Mouse (Mus musculus): Measurements from ENCODE around the gene Inca1.
A peak's percentile ranks its signal among the peaks of the same experiment; 100 is the strongest.

The Inca1 gene

DNA sequence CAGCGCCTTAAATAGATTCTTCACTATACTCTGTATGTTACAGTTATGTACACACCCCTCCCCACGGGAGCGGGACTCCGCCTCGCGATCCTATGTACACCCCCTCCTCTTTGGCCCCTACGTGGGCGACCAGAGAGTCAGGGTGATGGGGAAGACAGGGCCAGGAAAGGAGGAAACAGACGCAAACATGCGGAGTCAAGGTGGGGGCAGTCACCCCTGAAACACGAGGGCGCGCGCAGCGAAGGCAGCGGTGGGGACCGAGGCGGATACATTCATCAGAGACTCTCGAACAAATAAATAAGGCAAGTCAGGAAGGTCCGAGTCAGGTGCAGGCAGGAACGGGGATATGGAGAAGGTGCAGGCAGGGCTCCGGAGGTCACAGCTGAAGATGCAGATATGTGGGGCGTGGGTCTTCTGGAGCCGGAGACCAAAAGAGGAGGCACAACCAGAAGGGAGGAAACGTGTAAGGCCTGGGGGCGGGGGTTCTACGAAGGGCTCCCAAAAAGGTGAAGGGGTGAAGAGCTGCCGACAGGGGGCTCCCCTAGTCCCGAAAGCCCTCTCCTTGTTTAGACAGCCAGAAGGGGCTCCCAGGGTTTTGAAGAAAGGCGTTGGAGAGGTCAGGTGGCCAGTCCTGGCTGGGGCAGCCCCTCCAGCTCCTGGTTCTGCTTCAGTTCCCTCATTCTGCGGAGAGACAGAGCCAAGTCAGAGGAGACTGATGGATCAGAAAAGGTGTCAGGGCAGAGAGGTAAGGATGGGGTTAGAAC is 30.2 kb downstream of the Inca1 start:
- peak in 1 of 2 experiments; percentile 64 for DNase-seq (ENCODE audit: low spot score in 2 of 2)

DNA sequence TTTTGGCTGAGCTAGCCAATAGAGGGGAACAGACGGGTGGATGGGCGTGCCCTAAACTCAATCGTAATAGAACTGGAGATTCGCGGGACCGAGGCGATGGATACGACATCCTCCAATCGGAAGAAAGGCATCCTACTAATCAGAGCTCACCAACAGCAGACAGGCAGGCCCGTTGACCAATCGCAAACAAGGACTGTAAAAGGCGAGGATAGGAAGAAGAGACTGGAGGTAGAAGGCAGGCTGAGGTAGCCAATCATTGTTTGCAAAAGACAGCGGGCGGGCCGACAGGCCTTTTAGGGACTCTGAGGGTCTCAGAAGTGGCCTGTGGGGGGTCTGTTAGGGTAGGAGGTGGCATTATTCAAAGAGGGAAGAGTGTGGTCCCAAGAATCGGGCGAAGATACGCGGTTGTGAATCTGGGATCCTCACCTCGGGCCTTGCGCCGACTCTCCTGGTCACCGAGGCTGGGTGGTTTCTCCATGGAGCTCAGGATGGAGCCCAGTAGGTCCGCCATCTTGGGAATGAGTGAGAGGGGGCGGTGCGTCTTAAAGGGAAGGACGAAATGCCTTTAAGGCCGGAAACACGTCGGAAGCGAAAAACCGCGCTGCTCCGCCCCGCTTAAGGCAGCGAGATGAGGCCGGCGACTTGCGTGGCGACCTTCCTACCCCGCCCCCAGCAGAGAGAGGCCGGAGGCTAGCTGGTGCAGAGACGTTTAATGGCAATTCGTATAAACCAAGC is 31.0 kb downstream of the Inca1 start, which contains the start of gene Spag7:
Gene Spag7 (minus strand): TSS at position 646 of the 735 bp plus-strand sequence.
- DNase-seq (ENCODE audit: low spot score in 2 of 2) = peak; percentile 96 to 99

- DNase-seq (ENCODE audit: low spot score in 2 of 2) = peak in 1 of 2 experiments; percentile 75
Observed at GRCm38 (mm10) chr11:70668335-70668770, 31.6 kb downstream of the Inca1 start.

- DNase-seq (ENCODE audit: low spot score in 2 of 2) = no peak
Observed at GRCm38 (mm10) chr11:70667271-70668150, 32.4 kb downstream of the Inca1 start.

DNA sequence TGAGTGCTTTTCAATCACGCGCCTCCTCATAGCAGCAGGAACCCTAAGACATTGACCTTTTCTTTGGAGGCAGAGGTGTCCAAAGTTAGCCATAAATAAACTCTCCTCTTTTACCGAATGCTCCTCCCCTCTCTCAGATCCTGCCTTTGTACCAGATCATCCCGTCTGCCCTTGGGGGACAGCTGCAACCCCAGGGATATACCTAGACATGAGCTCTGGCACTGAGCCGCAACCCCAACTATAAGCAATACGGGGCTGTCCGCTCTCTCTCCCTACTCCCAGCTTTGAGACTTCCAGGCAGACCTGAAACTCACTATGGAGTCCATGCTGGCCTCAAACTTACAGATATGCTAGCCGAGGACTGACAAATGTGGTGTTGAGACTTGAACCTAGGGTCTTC is 33.3 kb downstream of the Inca1 start:
- no peak for DNase-seq (ENCODE audit: low spot score in 2 of 2)

DNA sequence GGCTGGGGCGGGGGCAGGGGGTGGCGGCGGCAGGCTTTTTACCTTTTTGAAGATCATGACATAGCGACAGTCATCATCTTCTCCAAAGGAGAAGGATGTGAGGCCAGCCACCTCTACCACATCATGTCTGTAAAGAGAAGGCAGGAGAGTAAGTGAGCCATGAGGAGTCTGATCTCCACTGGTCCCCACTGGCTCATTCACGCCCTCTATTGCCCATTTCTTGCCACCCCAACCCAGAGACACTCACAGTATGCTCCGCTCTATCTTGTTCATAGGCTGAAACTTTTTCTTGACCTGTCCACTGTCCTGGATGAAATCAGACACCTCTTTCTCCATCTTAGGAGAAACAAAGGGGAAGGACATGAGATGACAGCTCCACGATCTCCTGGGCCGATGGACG is 35.2 kb downstream of the Inca1 start:
- DNase-seq (ENCODE audit: low spot score in 2 of 2) = no peak

- no peak for DNase-seq (ENCODE audit: low spot score in 2 of 2)
Observed at GRCm38 (mm10) chr11:70663957-70664356, 36.0 kb downstream of the Inca1 start.

- DNase-seq (ENCODE audit: low spot score in 2 of 2) = no peak
Observed at GRCm38 (mm10) chr11:70663101-70663500, 36.9 kb downstream of the Inca1 start.

GRCm38 (mm10) chr11:70660571-70660970 is 39.4 kb downstream of the Inca1 start:
- no peak for DNase-seq (ENCODE audit: low spot score in 2 of 2)

- no peak for DNase-seq (ENCODE audit: low spot score in 2 of 2)
Observed at GRCm38 (mm10) chr11:70658942-70659341, 41.0 kb downstream of the Inca1 start.

DNA sequence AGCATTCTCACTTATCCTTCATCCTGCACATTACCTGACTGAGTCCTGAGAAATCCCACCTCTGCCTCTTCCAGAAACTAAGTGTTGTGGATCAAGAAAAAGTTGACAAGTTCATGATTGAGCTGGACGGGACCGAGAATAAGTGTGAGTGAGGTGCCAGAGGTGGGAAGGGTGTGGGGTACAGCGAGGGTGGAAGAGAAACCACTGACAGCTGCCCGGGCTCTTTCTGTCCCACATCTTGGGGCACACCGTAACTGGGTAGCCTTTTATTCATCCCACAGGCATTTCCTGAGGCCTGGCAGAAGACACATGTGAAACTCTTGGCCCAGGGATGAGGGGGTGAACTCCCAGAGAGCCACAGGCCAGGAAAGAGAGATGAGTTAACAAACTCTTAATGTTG is 41.4 kb downstream of the Inca1 start:
- no peak for DNase-seq (ENCODE audit: low spot score in 2 of 2)

DNA sequence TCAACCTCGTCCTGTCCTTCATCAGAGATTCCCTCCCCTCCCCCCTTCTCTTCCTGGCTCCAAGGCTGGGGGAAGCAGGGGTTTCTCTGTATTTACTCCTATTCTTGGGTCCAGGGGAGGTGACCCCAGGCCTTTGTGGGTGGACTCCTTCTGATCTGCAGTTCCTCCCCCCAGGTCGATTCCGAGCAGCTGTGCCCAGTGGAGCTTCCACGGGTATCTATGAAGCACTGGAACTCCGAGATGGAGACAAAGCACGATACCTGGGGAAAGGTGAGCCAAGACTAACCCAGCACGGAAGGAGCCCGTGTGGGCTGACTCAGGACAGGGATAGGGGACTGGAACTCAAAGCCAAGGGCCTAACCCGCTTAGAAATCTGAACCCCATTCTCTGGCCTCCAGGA is 42.0 kb downstream of the Inca1 start:
- no peak for DNase-seq (ENCODE audit: low spot score in 2 of 2)

DNA sequence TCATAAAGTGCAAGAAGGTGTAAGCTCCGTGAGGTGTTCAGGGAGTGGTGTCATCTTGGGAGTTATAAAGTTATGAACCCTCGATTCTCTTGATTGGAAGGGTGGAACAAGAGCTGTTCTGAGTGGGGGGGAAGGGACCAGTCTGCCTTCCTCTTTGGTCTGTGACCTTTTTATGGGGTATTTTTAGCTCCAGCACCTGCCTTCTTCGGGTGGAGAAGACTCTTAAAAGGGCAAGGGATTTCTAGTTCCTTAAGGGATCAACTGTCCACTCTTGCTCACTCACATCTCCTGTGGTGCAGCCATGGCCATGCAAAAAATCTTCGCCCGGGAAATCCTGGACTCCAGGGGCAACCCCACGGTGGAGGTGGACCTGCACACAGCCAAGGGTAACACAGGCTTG is 42.4 kb downstream of the Inca1 start:
- no peak for DNase-seq (ENCODE audit: low spot score in 2 of 2)

DNA sequence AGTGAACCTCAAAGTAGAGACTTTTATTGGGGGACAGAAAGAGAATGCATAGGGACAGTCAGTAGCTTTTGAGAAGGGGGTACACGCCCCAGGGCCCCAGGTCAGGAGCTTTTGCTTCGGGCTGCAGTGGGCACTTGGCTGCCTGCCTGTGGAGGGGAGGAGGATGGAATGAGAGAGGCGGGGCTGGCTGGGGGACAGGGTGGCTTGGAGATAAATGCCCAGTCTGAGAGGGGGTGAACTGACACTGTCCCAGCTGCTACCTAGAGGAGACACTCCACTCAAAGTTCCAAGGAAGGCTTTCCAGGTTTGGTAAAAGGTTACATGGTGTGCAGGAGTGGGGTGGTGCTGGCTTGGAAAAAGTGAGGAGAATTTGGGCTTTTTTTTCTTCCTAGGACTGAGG is 43.0 kb downstream of the Inca1 start, which contains the start of gene Eno3:
Gene Eno3 (plus strand): TSS at position 239 of the 400 bp plus-strand sequence.
- DNase-seq (ENCODE audit: low spot score in 2 of 2) = no peak

DNA sequence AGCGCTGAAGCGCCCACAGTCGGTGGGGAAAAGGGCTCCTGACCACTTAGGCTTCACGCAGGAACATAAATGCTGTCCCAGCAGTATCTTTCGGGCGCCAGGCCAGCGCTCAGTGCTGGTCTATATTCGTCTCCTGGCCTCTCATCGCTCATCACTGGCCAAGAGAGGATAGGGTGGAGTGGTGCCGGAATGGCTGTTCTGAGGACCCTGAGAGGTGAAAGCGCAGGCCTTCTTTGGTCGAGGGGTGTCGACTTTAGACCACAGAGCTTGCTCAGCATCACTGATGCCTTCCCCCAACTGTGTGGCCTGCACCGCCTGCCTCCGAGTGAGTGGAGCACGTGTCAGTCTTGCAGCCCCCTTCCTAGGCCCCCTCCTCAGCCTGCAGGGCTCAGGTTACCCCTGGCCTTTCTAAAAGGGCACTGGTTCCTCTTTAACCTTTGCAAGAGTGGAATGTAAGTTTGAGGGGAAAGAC is 43.5 kb downstream of the Inca1 start:
- no peak for DNase-seq (ENCODE audit: low spot score in 2 of 2)

- DNase-seq (ENCODE audit: low spot score in 2 of 2) = no peak
Observed at GRCm38 (mm10) chr11:70655571-70656455, 44.1 kb downstream of the Inca1 start.

GRCm38 (mm10) chr11:70654923-70655570 is 44.9 kb downstream of the Inca1 start:
- peak in 1 of 2 experiments; percentile 62 for DNase-seq (ENCODE audit: low spot score in 2 of 2)

GRCm38 (mm10) chr11:70654198-70654922 is 45.6 kb downstream of the Inca1 start, which contains the start of gene Pfn1:
Gene Pfn1 (minus strand): TSS chr11:70654644.
- no peak for DNase-seq (ENCODE audit: low spot score in 2 of 2)
